Mouse (Mus musculus): ENCODE measurements around the gene Tmem95.

- no peak for TF ChIP-seq POLR2A (IDR thresholded peaks at IDR 0.05; ENCODE audit: insufficient read depth, low read depth, low read length)
- no peak for TF ChIP-seq CTCF (IDR thresholded peaks at IDR 0.05)
- no peak for TF ChIP-seq EP300 (IDR thresholded peaks at IDR 0.05; ENCODE audit: insufficient read depth, low read depth, low read length)
Measured at GRCm38 (mm10) chr11:69922796-69923195, 45.0 kb upstream of the Tmem95 start.
